Mouse (Mus musculus) ES-CJ7 (cell line): ENCODE data around the gene Slc25a13.

Source experiments
- DNase-seq: peaks from one replicate; pipeline ENCODE4 v3.0.0; 2011; ENCODE audit warnings: low read depth, low spot score

Slc25a13 gene

DNA sequence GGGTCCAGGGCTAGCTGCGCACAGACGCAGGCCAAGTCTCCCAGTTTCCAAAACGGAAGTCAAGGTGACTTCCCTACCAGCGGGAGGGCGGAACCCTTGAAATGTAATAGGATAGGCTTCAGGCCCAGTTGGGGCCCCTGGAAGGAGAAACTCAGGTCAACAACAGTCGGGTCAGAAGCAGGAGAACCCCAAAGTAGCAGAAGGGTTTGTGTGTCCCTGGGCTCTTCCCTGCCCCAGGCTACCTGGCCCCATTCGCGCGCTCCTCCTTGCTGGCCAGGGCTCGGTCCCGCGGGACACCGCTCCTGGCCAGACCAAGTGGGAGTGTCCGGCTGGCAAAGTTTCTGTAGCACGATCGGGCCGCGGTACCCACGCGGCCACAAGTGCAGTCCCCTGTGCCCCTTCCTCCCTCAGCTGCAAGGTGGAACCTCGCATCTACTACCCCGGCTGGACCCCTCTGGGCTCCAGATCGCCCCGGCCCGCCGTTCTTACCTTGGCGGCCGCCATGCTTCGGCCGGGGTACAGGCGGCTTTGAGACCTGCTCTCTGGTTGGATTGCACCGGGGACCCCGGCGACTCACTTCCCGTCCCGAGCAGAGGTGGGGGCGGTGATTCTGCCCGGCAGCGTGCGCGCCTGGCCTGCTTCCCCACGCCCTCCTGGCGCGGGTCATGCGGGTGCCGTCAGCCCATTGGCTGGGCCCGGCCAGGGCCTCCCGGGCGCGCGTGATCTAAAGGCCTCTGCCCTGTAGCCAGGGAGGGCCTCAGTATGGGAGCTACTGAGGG lies at the start of gene Slc25a13:
TSS of gene Slc25a13 (minus strand) at position 667 of the 779 bp plus-strand sequence.
- peak; percentile 78 for DNase-seq

DNA sequence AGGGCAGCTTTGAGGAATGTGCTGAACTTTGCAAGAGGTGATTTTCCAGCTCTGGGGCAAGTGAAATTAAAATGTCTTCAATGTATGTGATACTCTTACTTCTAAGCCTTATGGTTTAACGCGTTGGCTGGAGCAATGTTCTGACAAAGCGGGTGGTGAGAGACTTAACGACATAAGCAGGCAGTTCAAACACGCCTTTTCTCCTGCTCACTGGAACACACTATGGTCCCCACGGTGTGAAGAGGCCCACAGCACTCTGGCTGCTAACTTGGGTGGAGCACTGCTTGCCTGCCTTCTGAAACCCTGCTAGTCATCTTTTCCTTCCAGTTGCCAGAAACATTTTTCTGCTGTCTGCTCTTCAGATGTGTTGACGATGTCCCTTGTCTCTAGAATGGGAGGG lies 48.8 kb upstream of the Slc25a13 start:
- no peak for DNase-seq

GRCm38 (mm10) chr6:6263293-6263911 lies 46.4 kb upstream of the Slc25a13 start:
- no peak for DNase-seq

DNA sequence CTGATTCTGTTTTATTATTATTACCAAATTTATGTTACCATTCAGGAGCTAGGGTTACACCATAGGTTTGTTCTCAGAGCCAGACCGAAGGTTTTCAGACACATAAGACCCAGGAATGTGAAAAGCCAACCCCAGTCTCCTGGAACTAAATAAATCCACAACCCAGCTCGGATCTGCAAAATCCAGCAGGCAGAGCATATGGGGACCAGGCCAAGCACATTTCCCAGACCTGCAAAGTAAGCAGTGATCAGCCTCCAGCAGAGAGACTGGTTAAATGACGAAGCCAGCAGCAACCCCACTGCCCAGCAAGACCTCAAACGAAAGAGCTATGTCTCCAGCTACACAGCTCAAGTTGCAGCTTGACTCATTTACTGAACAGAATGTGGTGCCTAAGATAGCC lies 43.9 kb upstream of the Slc25a13 start:
- DNase-seq: no peak

- peak; percentile 51 for DNase-seq
These were observed 31.5 kb upstream of the Slc25a13 start for GRCm38 (mm10) chr6:6248500-6248899.

DNA sequence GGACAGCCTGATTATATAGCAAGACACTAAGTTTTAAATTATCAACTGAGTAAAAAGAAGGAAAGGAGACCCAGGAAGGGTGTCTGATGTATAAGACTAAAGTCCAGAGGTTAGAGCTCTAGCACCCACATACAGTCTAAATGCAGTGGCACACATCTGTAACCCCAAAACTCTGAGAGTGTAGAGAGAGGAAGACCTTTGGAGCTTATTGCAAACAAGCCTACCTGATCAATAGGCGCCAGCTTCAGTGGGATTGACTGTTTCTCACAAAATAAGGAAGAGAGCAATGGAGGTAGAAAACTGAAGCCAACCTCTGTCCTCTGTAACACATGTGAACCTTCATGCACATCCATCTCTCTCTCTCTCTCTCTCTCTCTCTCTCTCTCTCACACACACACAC lies 26.9 kb upstream of the Slc25a13 start:
- DNase-seq: no peak

DNA sequence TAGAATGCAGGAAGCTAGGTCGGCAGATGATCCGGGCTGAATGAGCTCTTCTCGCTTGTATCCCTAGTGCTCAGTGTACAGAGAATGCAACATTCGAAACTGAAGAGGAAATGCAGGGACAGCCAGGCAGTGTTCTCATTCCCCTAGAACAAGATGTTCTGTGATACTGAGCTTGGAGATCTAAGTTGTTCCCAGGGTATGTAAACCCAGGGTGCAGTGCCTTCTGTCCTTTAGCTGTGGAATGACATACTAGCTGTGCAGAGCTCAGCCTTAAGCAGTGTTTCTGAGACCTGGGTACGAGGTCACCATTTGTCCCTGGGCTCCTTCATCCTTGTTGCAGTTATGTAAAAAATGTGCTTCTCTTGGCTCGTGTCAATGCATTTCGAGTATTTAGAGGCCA lies 25.1 kb upstream of the Slc25a13 start:
- no peak for DNase-seq

DNA sequence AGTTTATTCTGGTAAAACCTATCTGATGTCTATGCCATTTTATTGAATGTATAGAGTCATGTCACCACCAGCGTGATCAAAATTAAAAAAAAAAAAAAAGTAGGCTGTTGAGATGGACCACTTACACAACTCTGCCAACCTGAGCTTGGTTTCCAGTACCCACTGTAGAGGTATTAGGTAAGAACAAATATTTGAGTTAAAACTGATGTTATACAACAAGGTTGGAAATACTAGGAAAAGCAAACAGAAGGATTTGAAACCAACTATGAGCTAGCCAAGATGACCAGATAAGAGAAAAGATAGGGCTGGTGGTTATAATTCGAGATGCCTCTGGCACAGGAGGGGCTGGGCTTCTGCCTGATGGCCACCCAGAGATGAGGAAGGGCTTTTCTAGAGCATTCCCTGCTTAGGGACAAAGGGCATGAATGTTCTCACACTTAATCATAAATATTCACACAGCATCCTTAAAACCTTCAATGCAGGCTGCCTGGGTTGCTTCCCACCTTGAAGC lies 19.9 kb upstream of the Slc25a13 start:
- no peak for DNase-seq

GRCm38 (mm10) chr6:6230262-6230661 lies 13.3 kb upstream of the Slc25a13 start:
- DNase-seq: no peak

- no peak for DNase-seq
These were observed 5.7 kb upstream of the Slc25a13 start for GRCm38 (mm10) chr6:6222721-6223120.

DNA sequence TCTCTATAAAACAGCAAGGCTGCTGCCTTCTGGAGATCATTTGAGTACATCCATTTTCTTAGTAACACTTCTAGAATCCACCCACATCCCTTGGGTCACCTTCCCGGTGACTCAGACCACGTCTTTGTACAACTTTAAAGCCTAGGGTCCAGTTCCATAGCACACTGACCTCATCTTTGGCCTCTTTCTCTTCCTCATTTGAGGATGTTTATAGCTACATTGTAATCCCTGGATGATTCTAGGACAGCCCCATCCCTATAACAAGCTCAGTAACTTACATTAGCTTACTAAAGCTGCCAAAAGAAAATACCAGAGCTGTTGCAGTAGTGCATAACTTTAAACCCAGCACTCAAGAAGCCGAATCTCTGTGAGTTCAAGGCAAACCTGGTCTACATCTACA lies 3.6 kb upstream of the Slc25a13 start:
- DNase-seq: no peak

- no peak for DNase-seq
These were observed 2.8 kb upstream of the Slc25a13 start for GRCm38 (mm10) chr6:6219661-6220370.

- no peak for DNase-seq
These were observed 283 bp upstream of the Slc25a13 start for GRCm38 (mm10) chr6:6217286-6217625.

GRCm38 (mm10) chr6:6216120-6216506 lies 860 bp downstream of the Slc25a13 start:
- DNase-seq: no peak

- peak; percentile 83 for DNase-seq
These were observed 4.3 kb downstream of the Slc25a13 start for GRCm38 (mm10) chr6:6212360-6213310.

GRCm38 (mm10) chr6:6211958-6212357 lies 5.0 kb downstream of the Slc25a13 start:
- DNase-seq: no peak

GRCm38 (mm10) chr6:6210637-6211036 lies 6.3 kb downstream of the Slc25a13 start:
- no peak for DNase-seq

DNA sequence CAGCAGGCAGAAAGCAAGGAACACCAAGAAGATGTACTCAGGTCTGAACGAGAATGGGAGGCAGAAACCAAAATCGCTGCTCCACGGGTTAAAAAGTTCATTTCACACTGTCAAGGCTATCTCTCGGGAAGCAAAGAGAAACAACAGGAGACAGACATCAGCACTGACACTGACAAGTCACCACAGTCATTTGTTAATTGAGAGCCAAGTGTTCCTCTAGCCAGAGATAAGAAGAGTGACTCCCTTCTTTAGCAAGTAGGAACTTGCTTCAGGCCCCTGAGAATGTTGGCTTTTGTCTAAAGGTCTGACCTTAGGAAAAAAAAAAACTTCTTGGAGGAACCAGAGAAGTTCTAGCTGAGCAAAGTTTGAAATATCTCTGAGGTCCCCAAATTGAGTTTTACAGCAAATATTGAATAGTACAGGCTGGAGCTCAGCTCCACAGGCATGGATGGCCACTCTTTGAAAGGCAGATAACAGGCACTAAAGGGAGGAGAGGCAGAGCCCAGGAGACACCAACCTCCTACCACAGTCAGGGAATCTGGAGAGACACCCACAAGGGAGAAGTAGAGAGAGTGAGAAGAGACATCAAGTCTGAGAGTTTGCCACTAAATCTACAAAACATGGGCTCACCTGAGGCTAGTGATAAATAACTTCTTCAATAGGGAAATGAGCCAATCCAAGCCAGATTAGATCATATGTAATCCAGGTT lies 8.5 kb downstream of the Slc25a13 start:
- no peak for DNase-seq

DNA sequence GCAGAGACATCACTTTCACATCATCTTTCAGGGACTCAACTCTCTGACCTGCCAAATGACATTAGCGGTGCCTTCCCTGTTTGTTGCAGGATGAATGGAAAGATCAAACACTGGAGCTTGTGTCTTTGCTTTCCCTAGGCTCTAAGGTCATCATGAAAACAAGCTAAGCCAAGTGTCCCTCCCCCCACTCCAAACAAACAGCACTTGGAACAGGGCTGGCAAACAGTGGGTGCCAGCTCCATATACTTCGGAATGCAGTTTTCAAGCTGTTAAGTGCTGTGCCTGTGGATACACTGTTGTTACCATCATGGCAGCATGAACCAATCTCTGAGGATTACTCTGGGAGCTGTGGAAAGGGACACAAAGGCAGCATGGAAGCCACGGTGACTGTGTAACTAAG lies 9.1 kb downstream of the Slc25a13 start:
- DNase-seq: no peak

DNA sequence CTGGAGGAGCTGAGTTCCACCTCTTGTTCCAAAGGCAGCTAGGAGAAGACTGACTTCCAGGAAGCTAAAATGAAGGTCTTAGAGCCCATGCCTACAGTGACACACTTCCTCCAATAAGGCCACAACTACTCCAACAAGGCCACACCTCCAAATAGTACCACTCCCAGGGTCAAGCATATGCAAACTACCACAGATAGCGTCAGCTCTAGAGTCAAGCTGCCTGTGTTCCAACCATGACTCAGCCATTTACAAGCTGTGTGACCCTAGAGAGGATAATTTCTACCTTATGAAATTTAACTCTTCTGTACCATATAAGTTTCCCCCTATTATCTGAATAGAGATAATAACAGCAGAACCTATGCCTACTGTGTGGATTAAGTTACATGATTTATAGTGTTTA lies 9.6 kb downstream of the Slc25a13 start:
- DNase-seq: peak; percentile 89
